Mouse (Mus musculus): Measurements from ENCODE around the gene Zfp428.
A peak's percentile ranks its signal among the peaks of the same experiment; 100 is the strongest.

Zfp428 gene

GRCm38 (mm10) chr7:24555786-24556185 lies 49.0 kb downstream of the Zfp428 start:
- peak; percentile 32 to 63 for DNase-seq

GRCm38 (mm10) chr7:24561450-24561849 lies 54.6 kb downstream of the Zfp428 start:
- no peak for DNase-seq

- DNase-seq, result no peak
Measured at GRCm38 (mm10) chr7:24563191-24563836, 56.5 kb downstream of the Zfp428 start.

- no peak for DNase-seq
Measured at GRCm38 (mm10) chr7:24563837-24564206, 57.0 kb downstream of the Zfp428 start.

GRCm38 (mm10) chr7:24564607-24565265 lies 57.9 kb downstream of the Zfp428 start:
- peak; percentile 73 to 83 for DNase-seq
